Mouse (Mus musculus) C2C12 (cell line): ENCODE measurements at regions not wholly inside any gene's neighbourhood (a gene's known extent, or its start where the extent isn't known, plus 50 kb on each side); places are given as distances from the start of the nearest gene placed in this dataset.

Experiments used
- CEBPB ChIP-seq: IDR thresholded peaks from one replicate; pipeline ENCODE4 v1.6.1; 2011; ENCODE audit warnings: low read depth, mild to moderate bottlenecking, control low read depth, moderate library complexity
- CTCF ChIP-seq: IDR thresholded peaks from one replicate; pipeline ENCODE4 v1.5.1; 2011; ENCODE audit not compliant: control insufficient read depth, insufficient read depth, insufficient read length
- MAX ChIP-seq: IDR thresholded peaks from one replicate; pipeline ENCODE4 v1.6.1; 2011; ENCODE audit warnings: mild to moderate bottlenecking, control low read depth
- MYOD1 ChIP-seq: IDR thresholded peaks from one replicate; pipeline ENCODE4 v1.6.1; 2011; ENCODE audit warnings: low read depth; ENCODE audit not compliant: control insufficient read depth, insufficient read length
- USF1 ChIP-seq: IDR thresholded peaks from one replicate; pipeline ENCODE4 v1.6.1; 2011; ENCODE audit warnings: low read depth, mild to moderate bottlenecking, control low read depth, moderate library complexity

DNA sequence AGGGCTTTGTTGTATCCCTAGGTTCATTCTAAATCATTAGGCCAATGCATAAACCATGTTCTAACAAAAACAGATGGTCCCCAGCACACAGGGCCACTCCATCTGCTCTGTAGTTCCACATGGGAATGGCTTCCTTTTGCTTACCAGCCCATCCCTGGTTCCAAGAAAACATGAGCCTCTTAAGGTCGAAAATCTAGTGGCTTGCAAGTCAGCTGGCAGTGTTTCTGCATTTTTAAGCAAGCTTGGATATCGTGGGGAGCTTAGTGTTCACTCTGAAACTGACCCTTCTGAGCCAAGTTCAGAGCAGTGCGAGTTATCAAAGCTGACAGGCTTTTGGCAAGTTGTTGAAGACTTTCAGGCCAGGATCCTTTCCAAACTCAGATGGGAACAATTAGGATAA is 659.5 kb upstream of the N6amt1 start:
- TF ChIP-seq CTCF (no peak), USF1 (no peak), MAX (no peak), CEBPB (no peak), MYOD1 (no peak)
